Mouse (Mus musculus) spleen, postnatal 14 days (tissue): ENCODE results near the gene Wscd2.

Experiments
- DNase-seq, 2 experiments: peaks; one replicate each; pipeline ENCODE4 v3.0.0; 2021 to 2022; ENCODE audit warnings: low spot score in 2 of 2

Gene Wscd2

GRCm38 (mm10) chr5:113490033-113490432 is at the start of gene Wscd2:
TSS of gene Wscd2 (plus strand) at chr5:113490333.
- DNase-seq: no peak

- no peak for DNase-seq
These were observed 48.0 kb upstream of the Wscd2 start for GRCm38 (mm10) chr5:113442180-113442579.

- DNase-seq: no peak
These were observed 42.0 kb upstream of the Wscd2 start for GRCm38 (mm10) chr5:113448023-113448734.

- no peak for DNase-seq
These were observed 40.8 kb upstream of the Wscd2 start for GRCm38 (mm10) chr5:113449336-113449735.

GRCm38 (mm10) chr5:113452691-113453090 is 37.4 kb upstream of the Wscd2 start:
- DNase-seq: no peak

- no peak for DNase-seq
These were observed 36.8 kb upstream of the Wscd2 start for GRCm38 (mm10) chr5:113453356-113453755.

GRCm38 (mm10) chr5:113456020-113456419 is 34.1 kb upstream of the Wscd2 start:
- DNase-seq: no peak

GRCm38 (mm10) chr5:113456756-113457155 is 33.4 kb upstream of the Wscd2 start:
- DNase-seq: no peak

GRCm38 (mm10) chr5:113457260-113457659 is 32.9 kb upstream of the Wscd2 start:
- no peak for DNase-seq

- DNase-seq: no peak
These were observed 30.2 kb upstream of the Wscd2 start for GRCm38 (mm10) chr5:113459942-113460341.

- no peak for DNase-seq
These were observed 28.6 kb upstream of the Wscd2 start for GRCm38 (mm10) chr5:113461582-113461981.

- DNase-seq: no peak
These were observed 28.0 kb upstream of the Wscd2 start for GRCm38 (mm10) chr5:113461998-113462625.

- DNase-seq: no peak
These were observed 25.4 kb upstream of the Wscd2 start for GRCm38 (mm10) chr5:113464731-113465130.

GRCm38 (mm10) chr5:113466536-113466935 is 23.6 kb upstream of the Wscd2 start:
- no peak for DNase-seq

- no peak for DNase-seq
These were observed 23.1 kb upstream of the Wscd2 start for GRCm38 (mm10) chr5:113467072-113467471.

GRCm38 (mm10) chr5:113467765-113468164 is 22.4 kb upstream of the Wscd2 start:
- DNase-seq: no peak

- no peak for DNase-seq
These were observed 21.5 kb upstream of the Wscd2 start for GRCm38 (mm10) chr5:113468625-113469024.

GRCm38 (mm10) chr5:113469231-113469630 is 20.9 kb upstream of the Wscd2 start:
- DNase-seq: no peak

GRCm38 (mm10) chr5:113469826-113470225 is 20.3 kb upstream of the Wscd2 start:
- DNase-seq: no peak

- peak; percentile 39 to 56 for DNase-seq
These were observed 18.7 kb upstream of the Wscd2 start for GRCm38 (mm10) chr5:113471417-113471816.

GRCm38 (mm10) chr5:113472339-113472738 is 17.8 kb upstream of the Wscd2 start:
- no peak for DNase-seq

GRCm38 (mm10) chr5:113476816-113477215 is 13.3 kb upstream of the Wscd2 start:
- DNase-seq: no peak

- no peak for DNase-seq
These were observed 11.1 kb upstream of the Wscd2 start for GRCm38 (mm10) chr5:113479075-113479474.
